Mouse (Mus musculus) adrenal gland, postnatal 10 days (tissue): ENCODE data around the gene Sptb. TPM values are rescaled to one million over a fixed set of nuclear protein-coding genes. Genes with fewer than 3 reads are reported as not detected.

Source experiments
- DNase-seq: peaks from one replicate; pipeline ENCODE4 v3.0.0; 2021; ENCODE audit warnings: mixed read lengths
- total RNA-seq, 2 experiments: library from RNA; stranded (reverse); gene quantifications; 2 replicates each; pipeline ENCODE4 v1.2.3; 2021

Sptb gene
- total RNA-seq, 2 experiments from 2014 or later: 35.9 to 43.5 TPM

GRCm38 (mm10) chr12:76673794-76674222 lies 36.5 kb downstream of the Sptb start:
- DNase-seq: no peak

GRCm38 (mm10) chr12:76672008-76672407 lies 38.3 kb downstream of the Sptb start:
- no peak for DNase-seq

- DNase-seq: no peak
These were observed 39.7 kb downstream of the Sptb start for GRCm38 (mm10) chr12:76670533-76671086.

- DNase-seq: no peak
These were observed 40.3 kb downstream of the Sptb start for GRCm38 (mm10) chr12:76669956-76670530.

- DNase-seq: no peak
These were observed 41.5 kb downstream of the Sptb start for GRCm38 (mm10) chr12:76668654-76669419.

- peak; percentile 59 for DNase-seq
These were observed 58.5 kb downstream of the Sptb start for GRCm38 (mm10) chr12:76651788-76652345.

GRCm38 (mm10) chr12:76649708-76650687 lies 60.3 kb downstream of the Sptb start:
- DNase-seq: peak; percentile 83

- no peak for DNase-seq
These were observed 64.9 kb downstream of the Sptb start for GRCm38 (mm10) chr12:76645222-76646110.

- no peak for DNase-seq
These were observed 66.7 kb downstream of the Sptb start for GRCm38 (mm10) chr12:76643679-76644078.

- peak; percentile 56 for DNase-seq
These were observed 67.7 kb downstream of the Sptb start for GRCm38 (mm10) chr12:76642616-76643015.

- DNase-seq: no peak
These were observed 69.7 kb downstream of the Sptb start for GRCm38 (mm10) chr12:76640620-76641019.

- no peak for DNase-seq
These were observed 75.3 kb downstream of the Sptb start for GRCm38 (mm10) chr12:76634899-76635693.

- DNase-seq: no peak
These were observed 87.0 kb downstream of the Sptb start for GRCm38 (mm10) chr12:76623374-76623773.

- no peak for DNase-seq
These were observed 90.5 kb downstream of the Sptb start for GRCm38 (mm10) chr12:76619847-76620246.

- DNase-seq: no peak
These were observed 92.2 kb downstream of the Sptb start for GRCm38 (mm10) chr12:76618175-76618574.

GRCm38 (mm10) chr12:76615580-76615937 lies 94.8 kb downstream of the Sptb start:
- DNase-seq: no peak

GRCm38 (mm10) chr12:76614868-76615579 lies 95.3 kb downstream of the Sptb start:
- DNase-seq: no peak

- peak; percentile 54 for DNase-seq
These were observed 97.7 kb downstream of the Sptb start for GRCm38 (mm10) chr12:76612621-76613020.

GRCm38 (mm10) chr12:76608997-76609565 lies 101.3 kb downstream of the Sptb start:
- DNase-seq: peak; percentile 58
